Mouse (Mus musculus) brain, embryonic 14.5 days (tissue): Measurements from ENCODE around the gene Hes7.

Source experiments
- CTCF ChIP-seq: fragments of 200-500 bp; IDR thresholded peaks from 2 replicates; pipeline ENCODE4 v1.5.1; 2012; ENCODE audit warnings: inconsistent platforms, mild to moderate bottlenecking, moderate library complexity, borderline replicate concordance; ENCODE audit not compliant: insufficient read depth, insufficient read length; ENCODE audit errors: extremely low read depth
- POLR2A ChIP-seq: fragments of 200-500 bp; IDR thresholded peaks from 2 replicates; pipeline ENCODE4 v1.6.1; 2012; ENCODE audit warnings: mild to moderate bottlenecking, inconsistent platforms, borderline replicate concordance; ENCODE audit not compliant: poor library complexity, insufficient read depth, insufficient read length, severe bottlenecking; ENCODE audit errors: extremely low read depth

- TF ChIP-seq POLR2A (no peak), CTCF (no peak)
These were observed 30.5 kb upstream of the Hes7 start for GRCm38 (mm10) chr11:69089616-69090290.
